Comparison of ENCODE assay signal across 17 mouse cellular contexts in genomic region chr7:141016707-141017697, GRCm38 (mm10). TPM values are rescaled to one million over a fixed set of nuclear protein-coding genes. Genes with fewer than 3 reads are reported as not detected.
A peak's percentile ranks its signal among the peaks of the same experiment; 100 is the strongest.
DNase-seq lines count a peak whose midpoint lies in the region; ATAC-seq lines count a peak whose summit lies in the region.
"Had no signal": no experiment of that assay in that cellular context is flagged by ENCODE, and none has a peak within 500 bp of the region (broad histone marks: within the 10 kb centered on the region; RNA-seq: fewer than 3 reads in every experiment).

No protein-coding gene starts in this region.

- no peak overlapping the region for H3K4me3 ChIP-seq in intestine, embryonic 16.5 days (ENCODE audit: low read length)
- H3K4me3 ChIP-seq in intestine, embryonic 15.5 days (replicated peaks) = no peak overlapping the region
- no peak overlapping the region for H3K4me3 ChIP-seq in brown adipose tissue, adult 24 weeks (ENCODE audit: insufficient read depth, low read depth, low read length)
- H3K4me3 ChIP-seq: heart, adult 2 months had no signal

- H3K27me3 ChIP-seq in intestine, embryonic 16.5 days (replicated peaks; ENCODE audit: control insufficient read depth, insufficient read depth, low read length) = no peaks in the 10 kb centered on the region
- no peaks in the 10 kb centered on the region for H3K27me3 ChIP-seq in intestine, embryonic 15.5 days (replicated peaks)

- H3K27ac ChIP-seq in intestine, embryonic 16.5 days (ENCODE audit: low read length) = no peak overlapping the region
- H3K27ac ChIP-seq in intestine, embryonic 15.5 days = no peak overlapping the region
- peak overlapping the region; percentile 47 for H3K27ac ChIP-seq in brown adipose tissue, adult 24 weeks (replicated peaks; ENCODE audit: low read depth, low read length)
- H3K27ac ChIP-seq: heart, adult 2 months; liver, embryonic 14.5 days had no signal

- H3K36me3 ChIP-seq in intestine, embryonic 16.5 days (ENCODE audit: control insufficient read depth, insufficient read depth, low read length) = no peaks in the 10 kb centered on the region
- no peaks in the 10 kb centered on the region for H3K36me3 ChIP-seq in intestine, embryonic 15.5 days

- H3K4me2 ChIP-seq in intestine, embryonic 16.5 days (ENCODE audit: low read depth, low read length) = no peak overlapping the region
- H3K4me2 ChIP-seq in intestine, embryonic 15.5 days (replicated peaks) = no peak overlapping the region

- no peaks in the 10 kb centered on the region for H3K9me3 ChIP-seq in intestine, embryonic 16.5 days (ENCODE audit: control insufficient read depth, low read length)
- no peaks in the 10 kb centered on the region for H3K9me3 ChIP-seq in intestine, embryonic 15.5 days

- 82% methylated on average over 10 of the region's 10 CpGs for WGBS in intestine, embryonic 16.5 days
- WGBS in intestine, embryonic 15.5 days = 73% methylated on average over 10 of the region's 10 CpGs

- DNase-seq in 416B (ENCODE audit: low read depth) = peak; percentile 76
- peak; percentile 33 to 42 for DNase-seq in monocyte, adult 2 months (ENCODE audit: low read depth in 1 of 2, low spot score in 2 of 2)
- no peak for DNase-seq in spleen, postnatal 4 days (ENCODE audit: low spot score in 2 of 2)
- DNase-seq in adrenal gland, adult (ENCODE audit: inconsistent age in 2 of 2, low spot score in 1 of 2) = no peak
- DNase-seq in embryo, embryonic 10.5 days (ENCODE audit: low spot score) = no peak
- DNase-seq: cerebellum, adult 9-11 months; heart, postnatal 10 days had no signal

- no peaks in the 10 kb centered on the region for H3K4me1 ChIP-seq in intestine, embryonic 16.5 days (ENCODE audit: control insufficient read depth, insufficient read depth, low read length)
- H3K4me1 ChIP-seq in intestine, embryonic 15.5 days (replicated peaks) = no peaks in the 10 kb centered on the region
- no peaks in the 10 kb centered on the region for H3K4me1 ChIP-seq in brown adipose tissue, adult 24 weeks (ENCODE audit: control insufficient read depth, insufficient read depth, insufficient read length, low read length)

- no peak overlapping the region for H3K9ac ChIP-seq in intestine, embryonic 16.5 days (ENCODE audit: low read depth, low read length)
- no peak overlapping the region for H3K9ac ChIP-seq in intestine, embryonic 15.5 days
- H3K9ac ChIP-seq: liver, embryonic 14.5 days had no signal

- ATAC-seq in intestine, embryonic 16.5 days = 0 out of 2 replicates have a peak, but pooled peaks have one; percentile 23
- no peak for ATAC-seq in intestine, embryonic 15.5 days
- ATAC-seq: activated CD4-positive, CD25-positive, alpha-beta regulatory T cell, adult 4 months had no signal

RNA-seq across cellular contexts. Expression of gene Ifitm6, which starts 0.7 kb away (rescaled TPM):
- 1.9 and 2.0 TPM in 2 replicates for polyA plus RNA-seq in intestine, embryonic 16.5 days (2015; fragmentation: Nextera tagmentation; extraction: Ambion mirVana)
- polyA plus RNA-seq in intestine, embryonic 15.5 days (2015; fragmentation: Nextera tagmentation; extraction: Ambion mirVana) = 1.6 and 3.6 TPM in 2 replicates
- 2.1 TPM in 1 of 2 replicates, not detected in the other for polyA plus RNA-seq in brown adipose tissue, adult 24 weeks (2012; ENCODE audit: insufficient read depth, insufficient read length, missing spikeins)
- polyA plus RNA-seq: embryonic facial prominence, embryonic 11.5 days had no signal

RNA-seq across cellular contexts. Expression of gene Ifitm3, which starts 6.4 kb away (rescaled TPM):
- polyA plus RNA-seq in intestine, embryonic 16.5 days (2015; fragmentation: Nextera tagmentation; extraction: Ambion mirVana) = 255 and 269 TPM in 2 replicates
- polyA plus RNA-seq in intestine, embryonic 15.5 days (2015; fragmentation: Nextera tagmentation; extraction: Ambion mirVana) = 255 and 288 TPM in 2 replicates
- polyA plus RNA-seq in brown adipose tissue, adult 24 weeks (2012; ENCODE audit: insufficient read depth, insufficient read length, missing spikeins) = 117 and 134 TPM in 2 replicates

RNA-seq across cellular contexts. Expression of gene Gm17387, which starts 11.9 kb away (rescaled TPM):
- not detected in 2 replicates for polyA plus RNA-seq in intestine, embryonic 16.5 days (2015; fragmentation: Nextera tagmentation; extraction: Ambion mirVana)
- not detected in 2 replicates for polyA plus RNA-seq in intestine, embryonic 15.5 days (2015; fragmentation: Nextera tagmentation; extraction: Ambion mirVana)
- polyA plus RNA-seq in brown adipose tissue, adult 24 weeks (2012; ENCODE audit: insufficient read depth, insufficient read length, missing spikeins) = not detected in 2 replicates
- polyA plus RNA-seq: activated CD4-positive, CD25-positive, alpha-beta regulatory T cell, adult 4 months; brain, embryonic 14.5 days; embryonic facial prominence, embryonic 11.5 days; frontal cortex, adult 2 months; heart, adult 2 months; kidney, embryonic 16.5 days; liver, embryonic 14.5 days had no signal

RNA-seq across cellular contexts. Expression of gene B4galnt4, which starts 43.9 kb away (rescaled TPM):
- polyA plus RNA-seq in intestine, embryonic 16.5 days (2015; fragmentation: Nextera tagmentation; extraction: Ambion mirVana) = 7.2 and 7.3 TPM in 2 replicates
- 7.9 and 10.7 TPM in 2 replicates for polyA plus RNA-seq in intestine, embryonic 15.5 days (2015; fragmentation: Nextera tagmentation; extraction: Ambion mirVana)
- not detected in 2 replicates for polyA plus RNA-seq in brown adipose tissue, adult 24 weeks (2012; ENCODE audit: insufficient read depth, insufficient read length, missing spikeins)

RNA-seq across cellular contexts. Expression of gene Ifitm1, which starts 50.0 kb away (rescaled TPM):
- polyA plus RNA-seq in intestine, embryonic 16.5 days (2015; fragmentation: Nextera tagmentation; extraction: Ambion mirVana) = 117 and 123 TPM in 2 replicates
- 145 and 148 TPM in 2 replicates for polyA plus RNA-seq in intestine, embryonic 15.5 days (2015; fragmentation: Nextera tagmentation; extraction: Ambion mirVana)
- not detected in 2 replicates for polyA plus RNA-seq in brown adipose tissue, adult 24 weeks (2012; ENCODE audit: insufficient read depth, insufficient read length, missing spikeins)

Comparison
In these comparisons a context has a peak if more than half of its experiments do, and no peak if none do; other contexts are left out.
1. DNase-seq: peak in 416B (single experiment) and monocyte, adult 2 months (2 of 2); none in spleen, postnatal 4 days (0 of 2), adrenal gland, adult (0 of 2) and embryo, embryonic 10.5 days (single experiment).